Mouse (Mus musculus) neural tube, embryonic 13.5 days (tissue): ENCODE results near the gene Clip2. TPM values are rescaled to one million over a fixed set of nuclear protein-coding genes. Genes with fewer than 3 reads are reported as not detected.

ENCODE experiments used
- ATAC-seq: fragments of 200-750 bp; cut with Nextera tagmentation; 2 replicates; pipeline ENCODE4 v1.8.0; 2017; ENCODE audit warnings: low read depth, mild to moderate bottlenecking, moderate TSS enrichment, moderate library complexity
- H3K27ac ChIP-seq: fragments of 300-500 bp; sonication (generic); replicated peaks from 2 replicates; pipeline ENCODE4 v1.5.1; 2015; ENCODE audit warnings: moderate library complexity, mild to moderate bottlenecking, inconsistent platforms
- H3K27me3 ChIP-seq: fragments of 300-500 bp; sonication (generic); 2 replicates; pipeline ENCODE4 v1.6.1; 2015; ENCODE audit warnings: mild to moderate bottlenecking, inconsistent platforms
- H3K36me3 ChIP-seq: fragments of 300-500 bp; sonication (generic); 2 replicates; pipeline ENCODE4 v1.6.1; 2015; ENCODE audit warnings: mild to moderate bottlenecking, inconsistent platforms
- H3K4me1 ChIP-seq: fragments of 300-500 bp; sonication (generic); replicated peaks from 2 replicates; pipeline ENCODE4 v1.6.1; 2015; ENCODE audit warnings: inconsistent platforms
- H3K4me2 ChIP-seq: fragments of 300-500 bp; sonication (generic); 2 replicates; pipeline ENCODE4 v1.6.1; 2015; ENCODE audit warnings: inconsistent platforms, mild to moderate bottlenecking, moderate library complexity
- H3K4me3 ChIP-seq: fragments of 300-500 bp; sonication (generic); 2 replicates; pipeline ENCODE4 v1.5.1; 2015; ENCODE audit warnings: mild to moderate bottlenecking, inconsistent platforms
- H3K9ac ChIP-seq: fragments of 300-500 bp; sonication (generic); 2 replicates; pipeline ENCODE4 v1.6.1; 2015; ENCODE audit warnings: moderate library complexity, mild to moderate bottlenecking, inconsistent platforms
- H3K9me3 ChIP-seq: fragments of 300-500 bp; sonication (generic); 2 replicates; pipeline ENCODE4 v1.6.1; 2016; ENCODE audit warnings: inconsistent platforms
- WGBS: fragments of 180-500 bp; shearing (Covaris S2); methylation state at CpG from one replicate; pipeline ENCODE4 v1.1.7; 2015; 5-methylcytosine and 5-hydroxymethylcytosine counted together
- polyA plus RNA-seq: library from polyadenylated mRNA; unstranded; fragments of >200 nt; fragmentation: Nextera tagmentation; extraction: Ambion mirVana; gene quantifications from 2 replicates; pipeline ENCODE4 v1.2.1, GENCODE M21; 2015

The Clip2 gene
- polyA plus RNA-seq, 1 experiment from 2014 or later, result 11.9 TPM

DNA sequence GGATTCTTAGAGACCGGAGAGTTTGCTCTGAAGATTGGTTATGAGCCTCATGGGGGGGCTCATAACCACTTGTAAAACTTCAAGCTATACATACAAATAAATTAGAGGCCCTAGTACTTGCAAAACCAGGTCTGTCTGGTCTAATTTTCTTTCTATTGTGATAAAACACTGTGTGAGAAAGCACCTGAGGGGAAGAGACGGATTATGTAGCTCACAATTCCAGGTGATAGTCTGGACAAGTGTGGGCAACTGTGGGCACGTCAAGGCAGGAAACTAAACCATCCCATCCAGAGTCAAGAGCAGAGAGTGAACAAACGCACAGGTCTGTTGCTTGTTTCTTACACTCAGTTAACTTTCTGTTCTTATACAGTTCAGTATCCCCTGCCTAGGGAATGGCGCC, 32.8 kb downstream of the Clip2 start:
- WGBS, result 89% methylated on average over 5 of the region's 5 CpGs
- no peak overlapping the region for H3K9ac ChIP-seq
- ATAC-seq, result no peak

DNA sequence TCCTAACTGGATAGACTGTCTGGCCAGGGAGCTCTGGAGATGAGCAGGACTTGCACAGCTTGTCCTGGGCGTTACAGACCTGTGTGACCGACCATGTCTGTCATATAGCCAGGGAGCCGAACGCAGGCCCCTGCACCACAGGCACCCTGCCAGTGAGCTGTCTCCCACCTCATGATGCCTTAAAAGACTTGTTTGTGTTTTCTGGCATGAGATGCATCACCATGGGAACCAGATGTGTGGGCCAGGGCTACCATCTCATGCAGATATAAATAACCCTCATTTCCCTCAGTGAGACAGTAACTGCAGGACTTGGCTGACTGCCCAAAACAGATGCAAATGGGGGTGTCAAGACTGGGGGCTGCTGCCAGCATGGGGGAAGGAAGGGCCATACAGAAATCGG, 40.1 kb downstream of the Clip2 start:
- peak; percentile 81 for ATAC-seq
- no peaks in the 10 kb centered on the region for H3K9me3 ChIP-seq
- peaks cover 98% of the 10 kb centered on the region for H3K36me3 ChIP-seq
- no peak overlapping the region for H3K9ac ChIP-seq
- H3K27me3 ChIP-seq, result no peaks in the 10 kb centered on the region
- no peak overlapping the region for H3K4me3 ChIP-seq
- H3K27ac ChIP-seq, result peak overlapping the region; percentile 67
- WGBS, result 41% methylated on average over 5 of the region's 5 CpGs
- H3K4me2 ChIP-seq, result no peak overlapping the region
- peaks cover 24% of the 10 kb centered on the region for H3K4me1 ChIP-seq

More for the DNA sequence above, 32.8 kb downstream of the Clip2 start:
- Histone ChIP-seq H3K4me2 (no peak overlapping the region), H3K4me3 (no peak overlapping the region), H3K27me3 (no peaks in the 10 kb centered on the region), H3K27ac (no peak overlapping the region), H3K4me1 (no peaks in the 10 kb centered on the region), H3K36me3 (peaks cover 96% of the 10 kb centered on the region), H3K9me3 (no peaks in the 10 kb centered on the region)

DNA sequence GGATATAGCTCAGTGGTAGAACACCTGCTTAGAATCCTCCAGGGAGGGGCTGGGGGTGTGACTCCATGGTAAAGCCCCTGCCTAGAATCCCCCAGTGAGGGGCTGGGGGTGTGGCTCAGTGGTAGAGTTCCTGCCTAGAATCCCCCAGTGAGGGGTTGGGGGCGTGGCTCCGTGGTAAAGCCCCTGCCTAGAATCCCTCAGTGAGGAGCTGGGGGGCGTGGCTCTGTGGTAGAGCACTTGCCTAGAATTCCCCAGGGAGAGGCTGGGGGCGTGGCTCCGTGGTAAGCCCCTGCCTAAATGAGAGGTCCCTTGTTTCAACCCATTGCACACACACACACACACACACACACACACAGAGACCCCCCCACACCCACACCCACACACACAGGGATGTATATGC, 42.0 kb downstream of the Clip2 start:
- ATAC-seq, result no peak
- H3K27me3 ChIP-seq, result no peaks in the 10 kb centered on the region
- WGBS, result 83% methylated on average over 5 of the region's 5 CpGs
- H3K4me2 ChIP-seq, result no peak overlapping the region
- H3K4me3 ChIP-seq, result no peak overlapping the region
- peaks cover 85% of the 10 kb centered on the region for H3K36me3 ChIP-seq
- peaks cover 38% of the 10 kb centered on the region for H3K4me1 ChIP-seq
- H3K9me3 ChIP-seq, result no peaks in the 10 kb centered on the region
- no peak overlapping the region for H3K27ac ChIP-seq
- H3K9ac ChIP-seq, result no peak overlapping the region

DNA sequence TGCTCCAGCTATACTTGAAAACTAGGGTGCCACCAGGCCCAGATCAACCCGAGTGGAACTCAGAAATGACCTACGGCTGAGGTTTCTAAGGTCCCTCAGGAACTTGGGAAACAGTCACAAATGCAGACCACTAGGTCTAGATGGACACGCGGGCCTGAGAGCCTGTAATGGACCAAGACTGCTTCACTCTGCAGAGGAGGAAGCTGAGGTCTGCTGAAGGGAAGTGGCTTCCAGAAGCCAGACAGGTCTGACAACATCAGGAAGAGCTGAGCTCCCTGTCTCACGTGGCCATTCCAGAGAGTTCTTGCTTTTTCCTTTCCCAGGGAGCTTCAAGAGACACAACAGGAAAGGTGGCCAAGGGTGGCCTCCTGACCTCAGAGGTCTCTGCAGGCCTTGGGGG, 43.3 kb downstream of the Clip2 start:
- Histone ChIP-seq H3K4me1 (peaks cover 51% of the 10 kb centered on the region), H3K27me3 (no peaks in the 10 kb centered on the region), H3K27ac (no peak overlapping the region), H3K4me2 (no peak overlapping the region), H3K4me3 (no peak overlapping the region), H3K9me3 (no peaks in the 10 kb centered on the region), H3K9ac (no peak overlapping the region), H3K36me3 (peaks cover 85% of the 10 kb centered on the region)
- WGBS, result 86% methylated on average over 5 of the region's 5 CpGs
- ATAC-seq, result no peak

DNA sequence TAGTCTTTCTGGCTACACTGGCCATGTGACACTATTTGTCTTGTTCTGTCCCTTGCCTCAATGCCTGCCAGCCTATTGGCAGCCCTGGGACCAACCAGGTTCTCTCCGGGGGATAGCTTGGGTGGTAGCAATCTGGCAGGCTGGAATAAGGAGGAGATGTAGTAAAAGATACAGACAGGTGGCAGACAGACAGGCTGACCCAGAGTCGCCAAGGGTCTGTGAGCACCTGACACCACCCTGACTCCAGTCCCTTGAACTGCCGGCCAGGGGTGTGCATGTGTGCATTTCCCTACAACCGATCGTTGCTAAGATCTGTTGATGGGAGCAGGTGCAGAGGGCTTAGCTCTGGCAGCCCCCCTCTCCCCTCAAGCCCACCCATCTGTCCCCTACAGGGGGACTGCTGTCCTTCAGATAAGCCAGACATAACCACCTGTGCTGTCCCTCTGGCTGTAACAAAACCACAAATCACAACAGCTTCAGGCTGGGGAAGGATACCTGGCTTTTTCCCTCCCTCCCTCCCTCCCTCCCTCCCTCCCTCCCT, 44.3 kb downstream of the Clip2 start:
- Histone ChIP-seq H3K27ac (peak overlapping the region; percentile 38), H3K36me3 (peaks cover 85% of the 10 kb centered on the region), H3K9me3 (no peaks in the 10 kb centered on the region), H3K4me2 (no peak overlapping the region), H3K4me3 (no peak overlapping the region), H3K4me1 (peaks cover 53% of the 10 kb centered on the region), H3K9ac (no peak overlapping the region), H3K27me3 (no peaks in the 10 kb centered on the region)
- 60% methylated on average over 5 of the region's 5 CpGs for WGBS
- no peak for ATAC-seq

DNA sequence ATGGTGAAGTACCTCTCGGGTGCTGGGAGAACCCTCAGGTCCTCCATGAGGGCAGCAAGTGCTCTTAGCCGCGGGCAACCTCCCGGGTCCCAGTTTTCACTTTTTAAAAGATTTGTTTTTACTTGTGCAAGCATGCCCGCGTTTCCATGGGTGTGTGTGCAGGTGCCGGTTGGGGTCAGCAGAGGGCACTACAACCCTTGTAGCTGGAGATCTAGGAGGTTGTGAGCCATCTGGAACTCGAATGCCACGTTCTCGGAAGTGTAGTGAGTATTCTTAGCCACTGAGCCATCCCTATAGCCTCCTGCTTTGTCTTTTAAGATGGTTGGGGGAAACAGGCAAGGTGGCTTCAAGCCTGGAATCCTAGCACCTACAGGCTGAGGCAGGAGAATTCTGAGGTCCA, 44.9 kb downstream of the Clip2 start:
- Histone ChIP-seq H3K9me3 (no peaks in the 10 kb centered on the region), H3K27me3 (no peaks in the 10 kb centered on the region), H3K4me1 (peaks cover 46% of the 10 kb centered on the region), H3K27ac (peak overlapping the region; percentile 38; the same call in 1 of the 2 replicates), H3K36me3 (peaks cover 85% of the 10 kb centered on the region), H3K4me2 (no peak overlapping the region), H3K9ac (no peak overlapping the region), H3K4me3 (no peak overlapping the region)
- ATAC-seq, result no peak
- 26% methylated on average over 10 of the region's 10 CpGs for WGBS

DNA sequence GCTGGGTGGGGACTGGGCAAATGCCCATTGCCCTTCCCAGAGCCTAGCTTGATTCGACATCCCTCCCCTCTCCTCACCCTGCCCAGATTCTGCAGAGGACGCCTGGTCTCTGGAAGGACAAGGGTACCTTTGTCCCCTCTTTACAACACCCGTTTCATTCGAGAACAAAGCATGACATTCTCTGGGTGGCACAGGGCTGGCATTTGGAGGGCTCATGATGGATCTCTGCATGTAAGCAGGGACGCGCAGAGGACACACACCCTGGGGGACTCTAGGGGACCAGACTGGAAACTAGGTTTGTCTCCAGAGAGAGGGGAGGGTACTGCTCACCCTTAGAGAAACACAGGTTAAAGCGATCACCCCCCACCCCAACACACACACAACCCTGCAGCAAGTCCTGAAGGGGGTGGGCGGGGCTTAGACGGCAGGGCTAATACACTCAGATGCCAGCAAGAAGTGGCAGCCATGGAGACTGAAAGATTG, 46.4 kb downstream of the Clip2 start:
- Histone ChIP-seq H3K36me3 (peaks cover 85% of the 10 kb centered on the region), H3K4me3 (no peak overlapping the region), H3K9me3 (no peaks in the 10 kb centered on the region), H3K27ac (peak overlapping the region; percentile 76), H3K9ac (peak overlapping the region; percentile 41; the same call in 1 of the 2 replicates), H3K27me3 (no peaks in the 10 kb centered on the region), H3K4me1 (peaks cover 36% of the 10 kb centered on the region), H3K4me2 (no peak overlapping the region)
- peak; percentile 83 for ATAC-seq
- 34% methylated on average over 9 of the region's 9 CpGs for WGBS

DNA sequence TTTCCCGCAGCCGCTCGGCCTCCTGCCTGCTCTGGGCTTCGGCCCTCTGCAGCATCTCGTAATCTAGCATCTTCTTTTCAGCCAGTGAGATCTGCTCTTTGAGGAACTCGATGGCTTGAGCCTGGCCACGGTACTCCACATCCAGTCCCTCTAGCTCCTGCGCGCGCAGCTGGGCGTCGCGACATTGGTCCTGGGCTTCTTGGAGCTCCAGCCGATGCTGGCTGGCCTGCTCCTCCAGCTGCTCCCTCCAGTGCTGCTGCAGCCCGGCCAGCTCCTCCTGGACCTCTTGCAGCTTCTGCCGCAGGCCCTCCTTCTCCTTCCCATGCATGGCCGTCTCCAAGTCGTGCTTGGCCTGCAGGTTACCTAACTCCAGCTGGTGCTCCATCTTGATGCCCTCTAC, 49.6 kb downstream of the Clip2 start:
- ATAC-seq, result no peak
- H3K9me3 ChIP-seq, result no peaks in the 10 kb centered on the region
- no peak overlapping the region for H3K9ac ChIP-seq
- H3K4me2 ChIP-seq, result no peak overlapping the region
- no peaks in the 10 kb centered on the region for H3K27me3 ChIP-seq
- H3K36me3 ChIP-seq, result peaks cover 85% of the 10 kb centered on the region
- H3K4me3 ChIP-seq, result no peak overlapping the region
- H3K27ac ChIP-seq, result no peak overlapping the region
- whole genome bisulfite sequencing, result 96% methylated on average over 18 of the region's 18 CpGs
- peaks cover 31% of the 10 kb centered on the region for H3K4me1 ChIP-seq

DNA sequence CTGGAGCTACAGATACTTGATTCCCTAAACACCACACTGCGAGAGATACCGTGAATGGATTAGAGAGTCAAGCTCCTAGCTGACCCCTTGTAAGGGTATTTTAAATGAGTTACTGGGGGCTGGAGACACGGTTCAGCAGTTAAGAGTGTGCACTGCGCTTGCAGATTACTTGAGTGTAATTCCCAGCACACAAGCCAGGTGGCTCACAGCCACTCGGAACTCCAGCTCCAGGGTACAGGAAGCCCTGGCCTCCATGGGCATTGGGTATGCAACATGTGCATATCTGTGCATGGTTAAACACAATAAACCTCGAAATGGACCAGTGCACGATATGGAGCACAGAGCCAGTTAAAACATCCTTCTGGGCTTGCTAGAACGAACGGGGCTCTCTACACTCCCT, 50.8 kb downstream of the Clip2 start:
- 86% methylated on average over 9 of the region's 9 CpGs for WGBS
- H3K36me3 ChIP-seq, result peaks cover 86% of the 10 kb centered on the region
- no peak for ATAC-seq
- H3K4me1 ChIP-seq, result peaks cover 27% of the 10 kb centered on the region
- H3K4me2 ChIP-seq, result no peak overlapping the region
- H3K4me3 ChIP-seq, result no peak overlapping the region
- H3K27ac ChIP-seq, result no peak overlapping the region
- no peaks in the 10 kb centered on the region for H3K27me3 ChIP-seq
- no peaks in the 10 kb centered on the region for H3K9me3 ChIP-seq
- H3K9ac ChIP-seq, result no peak overlapping the region

DNA sequence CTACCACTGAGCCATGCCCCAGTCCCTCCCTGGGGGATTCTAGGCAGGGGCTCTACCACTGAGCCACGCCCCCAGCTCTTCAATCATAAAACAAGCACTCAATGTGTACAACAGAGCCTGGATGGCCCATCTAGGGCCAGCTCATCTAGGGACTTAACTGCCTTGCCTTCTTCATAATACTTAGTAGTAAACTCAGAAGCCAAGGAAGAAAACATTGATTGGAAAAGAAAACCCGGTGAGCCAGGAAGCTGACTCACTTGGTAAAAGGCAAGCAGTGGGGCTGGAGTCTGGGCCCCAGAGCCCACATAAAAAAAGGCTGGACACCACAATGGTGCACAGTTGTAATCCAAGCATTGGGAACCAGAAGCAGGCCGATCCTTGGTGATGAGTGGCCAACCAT, 51.6 kb downstream of the Clip2 start:
- WGBS, result 95% methylated on average over 3 of the region's 3 CpGs

DNA sequence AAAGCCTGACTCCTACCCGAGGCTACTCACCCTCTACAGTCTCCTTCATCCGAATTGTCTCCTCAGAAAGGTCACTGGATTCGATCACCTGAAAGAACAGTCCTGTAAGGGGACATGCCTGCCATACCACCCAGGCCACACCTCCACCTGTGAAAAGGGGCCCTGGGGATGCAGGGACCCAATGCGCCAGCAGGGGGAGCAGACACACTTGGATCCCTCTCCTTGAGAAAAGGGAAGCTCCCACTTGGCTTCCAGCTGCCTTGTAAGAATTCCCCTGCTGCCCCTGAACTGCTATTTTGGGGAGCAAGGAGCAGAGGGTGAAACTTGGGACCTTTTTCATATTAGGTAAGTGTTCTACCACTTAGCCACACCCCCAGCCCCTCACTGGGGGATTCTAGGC, 52.2 kb downstream of the Clip2 start:
- no peak overlapping the region for H3K9ac ChIP-seq
- H3K4me3 ChIP-seq, result no peak overlapping the region
- no peaks in the 10 kb centered on the region for H3K9me3 ChIP-seq
- 87% methylated on average over 4 of the region's 4 CpGs for WGBS
- H3K36me3 ChIP-seq, result peaks cover 98% of the 10 kb centered on the region
- no peak overlapping the region for H3K4me2 ChIP-seq
- H3K4me1 ChIP-seq, result peaks cover 13% of the 10 kb centered on the region
- no peak overlapping the region for H3K27ac ChIP-seq
- ATAC-seq, result no peak
- H3K27me3 ChIP-seq, result no peaks in the 10 kb centered on the region

More for the DNA sequence above, 51.6 kb downstream of the Clip2 start:
- H3K4me2 ChIP-seq, result no peak overlapping the region
- H3K9me3 ChIP-seq, result no peaks in the 10 kb centered on the region
- no peaks in the 10 kb centered on the region for H3K27me3 ChIP-seq
- peaks cover 93% of the 10 kb centered on the region for H3K36me3 ChIP-seq
- peaks cover 19% of the 10 kb centered on the region for H3K4me1 ChIP-seq
- no peak overlapping the region for H3K27ac ChIP-seq
- H3K9ac ChIP-seq, result no peak overlapping the region
- ATAC-seq, result no peak
- H3K4me3 ChIP-seq, result no peak overlapping the region

DNA sequence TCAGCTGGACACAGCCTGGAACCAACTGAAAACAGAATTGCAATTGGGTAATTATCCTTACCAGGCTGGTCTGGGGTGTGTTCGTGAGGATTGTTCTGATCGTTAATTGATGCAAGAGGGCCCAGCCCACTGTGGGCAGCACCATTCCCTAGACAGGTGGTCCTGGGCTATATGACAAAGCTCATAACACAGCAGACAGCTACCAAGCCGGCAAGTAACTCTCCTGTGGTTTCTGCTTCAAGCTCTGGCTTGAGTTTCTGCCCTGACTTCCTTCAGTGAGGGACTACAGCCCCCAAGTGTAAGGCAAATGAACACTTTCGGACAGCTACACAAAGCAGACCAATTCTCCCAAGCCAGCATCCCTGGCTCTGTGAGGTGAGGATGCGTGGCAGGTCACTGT, 55.2 kb downstream of the Clip2 start:
- H3K9me3 ChIP-seq, result no peaks in the 10 kb centered on the region
- 96% methylated on average over 5 of the region's 5 CpGs for WGBS
- no peak overlapping the region for H3K27ac ChIP-seq
- no peak for ATAC-seq
- H3K9ac ChIP-seq, result no peak overlapping the region
- no peak overlapping the region for H3K4me2 ChIP-seq
- no peaks in the 10 kb centered on the region for H3K27me3 ChIP-seq
- H3K36me3 ChIP-seq, result peaks cover 98% of the 10 kb centered on the region
- peaks cover 2% of the 10 kb centered on the region for H3K4me1 ChIP-seq
- no peak overlapping the region for H3K4me3 ChIP-seq

DNA sequence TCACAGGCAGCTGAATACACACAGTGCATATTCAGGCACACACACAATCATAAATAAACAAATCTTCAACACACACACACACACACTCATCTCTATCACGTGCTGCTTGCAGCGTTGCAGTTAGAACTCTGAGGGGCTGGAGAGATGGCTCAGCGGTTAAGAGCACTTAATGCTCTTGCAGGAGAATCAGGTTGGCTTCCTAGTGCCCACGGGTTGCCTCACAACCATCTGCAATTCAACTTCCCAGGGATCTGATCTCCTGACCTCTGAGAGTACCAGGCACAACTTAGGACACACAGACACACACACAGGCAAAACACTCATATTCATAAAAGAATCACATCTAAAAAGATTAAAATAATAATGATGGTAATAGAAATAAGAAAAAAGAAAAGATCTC, 56.4 kb downstream of the Clip2 start:
- Histone ChIP-seq H3K9me3 (no peaks in the 10 kb centered on the region), H3K4me3 (no peak overlapping the region), H3K27me3 (no peaks in the 10 kb centered on the region), H3K9ac (no peak overlapping the region), H3K27ac (no peak overlapping the region), H3K4me1 (peaks cover 3% of the 10 kb centered on the region), H3K36me3 (peaks cover 96% of the 10 kb centered on the region), H3K4me2 (no peak overlapping the region)
- WGBS, result 79% methylated on average over 4 of the region's 4 CpGs
- no peak for ATAC-seq
